9 mouse cellular contexts compared by ENCODE assay signal in the genomic region with DNA sequence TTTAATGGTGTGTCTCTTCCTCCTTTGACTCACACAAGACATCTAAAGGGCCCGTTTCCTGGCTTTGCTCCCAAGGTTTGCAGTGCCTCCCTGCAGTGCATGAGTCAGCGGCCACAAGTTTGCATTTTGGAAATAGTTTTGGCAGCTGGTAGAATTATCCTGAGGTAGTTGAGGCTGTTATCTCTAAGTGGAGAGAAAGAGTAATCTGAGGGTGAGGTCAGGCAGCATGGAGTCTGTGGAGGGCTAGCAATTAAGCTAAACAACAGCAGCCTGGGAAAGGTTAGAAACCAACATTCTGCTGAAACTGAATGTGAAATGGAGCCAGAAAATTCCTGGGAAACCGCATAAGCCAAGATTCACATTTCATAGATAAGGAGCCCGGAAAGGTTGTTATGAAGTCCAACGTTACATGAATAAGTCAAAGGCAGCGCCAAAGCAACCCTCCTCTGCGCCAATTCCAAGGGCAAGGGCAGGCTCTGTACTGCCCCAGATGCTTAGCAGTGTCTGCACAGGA.
DNase-seq lines count a peak whose midpoint lies in the region; ATAC-seq and TF ChIP-seq lines count a peak whose summit lies in the region.
"Had no signal": no experiment of that assay in that cellular context is flagged by ENCODE, and none has a peak within 500 bp of the region (broad histone marks: within the 10 kb centered on the region; RNA-seq: fewer than 3 reads in every experiment).

No protein-coding gene starts in this region.

- no peak for TF ChIP-seq EP300 in liver, postnatal 0 days (IDR thresholded peaks at IDR 0.05; ENCODE audit: low read depth)

- 61% methylated on average over 7 of the region's 7 CpGs for WGBS in liver, postnatal 0 days (ENCODE audit: insufficient replicate concordance)

- no peak overlapping the region for H3K4me3 ChIP-seq in liver, postnatal 0 days (ENCODE audit: low read depth, low read length)
- H3K4me3 ChIP-seq: forebrain, embryonic 10.5 days; midbrain, embryonic 12.5 days had no signal

- no peak overlapping the region for H3K4me2 ChIP-seq in liver, postnatal 0 days (ENCODE audit: low read depth, low read length)
- H3K4me2 ChIP-seq: midbrain, embryonic 12.5 days had no signal

- no peaks in the 10 kb centered on the region for H3K36me3 ChIP-seq in liver, postnatal 0 days (replicated peaks; ENCODE audit: insufficient read depth, low read length)
- H3K36me3 ChIP-seq: forebrain, embryonic 10.5 days; midbrain, embryonic 12.5 days had no signal

- ATAC-seq in liver, postnatal 0 days, result no peak

- H3K27me3 ChIP-seq in liver, postnatal 0 days (ENCODE audit: insufficient read depth, low read length), result no peaks in the 10 kb centered on the region
- H3K27me3 ChIP-seq: midbrain, embryonic 12.5 days had no signal

- no peak overlapping the region for H3K9ac ChIP-seq in liver, postnatal 0 days (replicated peaks)
- H3K9ac ChIP-seq: midbrain, embryonic 12.5 days had no signal

- TF ChIP-seq CTCF in liver, postnatal 0 days (IDR thresholded peaks at IDR 0.05; ENCODE audit: low read depth), result no peak

- H3K9me3 ChIP-seq in liver, postnatal 0 days (ENCODE audit: low read length), result no peaks in the 10 kb centered on the region
- H3K9me3 ChIP-seq: forebrain, embryonic 10.5 days; midbrain, embryonic 12.5 days had no signal

- DNase-seq in ovary, adult 18-20 months (ENCODE audit: low spot score), result peak; percentile 87
- no peak for DNase-seq in ovary, postnatal 10 days (ENCODE audit: low spot score)
- DNase-seq in adrenal gland, postnatal 4 days (ENCODE audit: low spot score in 2 of 2), result peak; percentile 6 to 48
- DNase-seq in heart, postnatal 4 days, result peak; percentile 79
- peak; percentile 24 for DNase-seq in testis, postnatal 14 days (ENCODE audit: low spot score)
- DNase-seq in embryo, embryonic 9.5 days (ENCODE audit: extremely low spot score), result no peak
- DNase-seq in liver, postnatal 0 days, result no peak

- H3K4me1 ChIP-seq in liver, postnatal 0 days (ENCODE audit: insufficient read depth), result no peaks in the 10 kb centered on the region
- H3K4me1 ChIP-seq: forebrain, embryonic 10.5 days; midbrain, embryonic 12.5 days had no signal

- H3K27ac ChIP-seq in liver, postnatal 0 days (ENCODE audit: low read depth), result no peak overlapping the region
- H3K27ac ChIP-seq: forebrain, embryonic 10.5 days; midbrain, embryonic 12.5 days had no signal

Comparison
In these comparisons a context has a peak if more than half of its experiments do, and no peak if none do; other contexts are left out.
1. DNase-seq: peak in ovary, adult 18-20 months (single experiment), adrenal gland, postnatal 4 days (2 of 2), heart, postnatal 4 days (single experiment) and testis, postnatal 14 days (single experiment); none in ovary, postnatal 10 days (single experiment), embryo, embryonic 9.5 days (single experiment) and liver, postnatal 0 days (single experiment).